Mouse (Mus musculus) forebrain, embryonic 15.5 days (tissue): ENCODE data around the gene Ppp1r1b. TPM values are rescaled to one million over a fixed set of nuclear protein-coding genes. Genes with fewer than 3 reads are reported as not detected.
A peak's percentile ranks its signal among the peaks of the same experiment; 100 is the strongest.

Experiments used
- ATAC-seq: fragments of 200-750 bp; cut with Nextera tagmentation; replicated peaks from 2 replicates; pipeline ENCODE4 v1.8.0; 2017; ENCODE audit warnings: mild to moderate bottlenecking, moderate TSS enrichment, moderate library complexity
- H3K27ac ChIP-seq: fragments of 300-500 bp; sonication (generic); replicated peaks from 2 replicates; pipeline ENCODE4 v1.5.1; 2015; ENCODE audit warnings: mild to moderate bottlenecking, inconsistent platforms
- H3K27me3 ChIP-seq: fragments of 300-500 bp; sonication (generic); 2 replicates; pipeline ENCODE4 v1.6.1; 2015; ENCODE audit warnings: inconsistent platforms
- H3K36me3 ChIP-seq: fragments of 300-500 bp; sonication (generic); 2 replicates; pipeline ENCODE4 v1.6.1; 2015; ENCODE audit warnings: mild to moderate bottlenecking, inconsistent platforms
- H3K4me1 ChIP-seq: fragments of 300-500 bp; sonication (generic); 2 replicates; pipeline ENCODE4 v1.6.1; 2015; ENCODE audit warnings: inconsistent platforms
- H3K4me2 ChIP-seq: fragments of 300-500 bp; sonication (generic); replicated peaks from 2 replicates; pipeline ENCODE4 v1.6.1; 2015; ENCODE audit warnings: mild to moderate bottlenecking, inconsistent platforms
- H3K4me3 ChIP-seq: fragments of 300-500 bp; sonication (generic); 2 replicates; pipeline ENCODE4 v1.5.1; 2015; ENCODE audit warnings: mild to moderate bottlenecking, inconsistent platforms
- H3K9ac ChIP-seq: fragments of 300-500 bp; sonication (generic); replicated peaks from 2 replicates; pipeline ENCODE4 v1.6.1; 2015; ENCODE audit warnings: mild to moderate bottlenecking, inconsistent platforms
- H3K9me3 ChIP-seq: fragments of 300-500 bp; sonication (generic); 2 replicates; pipeline ENCODE4 v1.6.1; 2016; ENCODE audit warnings: inconsistent platforms
- WGBS: fragments of 180-500 bp; shearing (Covaris S2); methylation state at CpG from one replicate; pipeline ENCODE4 v1.1.7; 2015; ENCODE audit warnings: mixed read lengths; 5-methylcytosine and 5-hydroxymethylcytosine counted together
- polyA plus RNA-seq: library from polyadenylated mRNA; unstranded; fragments of >200 nt; fragmentation: Nextera tagmentation; extraction: Ambion mirVana; gene quantifications from 2 replicates; pipeline ENCODE4 v1.2.1, GENCODE M21; 2015

Gene Ppp1r1b
- polyA plus RNA-seq, result 49.6 and 60.4 TPM in 2 replicates

GRCm38 (mm10) chr11:98348083-98348961 lies at the start of gene Ppp1r1b:
Gene Ppp1r1b (plus strand): TSS chr11:98348404.
- Histone ChIP-seq H3K9me3 (no peaks in the 10 kb centered on the region), H3K27ac (no peak within 1 kb of the TSS), H3K4me2 (peak within 1 kb of the TSS; percentile 91), H3K4me3 (peak within 1 kb of the TSS; percentile 54), H3K4me1 (peaks cover 30% of the 10 kb centered on the region), H3K36me3 (no peaks in the 10 kb centered on the region), H3K9ac (peak within 1 kb of the TSS; percentile 58), H3K27me3 (peaks cover 59% of the 10 kb centered on the region)
- under 1% methylated on average over 54 of the region's 55 CpGs for WGBS
- ATAC-seq, result peak; percentile 78

GRCm38 (mm10) chr11:98298484-98299205 lies 49.6 kb upstream of the Ppp1r1b start:
- H3K9ac ChIP-seq, result no peak overlapping the region
- no peaks in the 10 kb centered on the region for H3K9me3 ChIP-seq
- no peaks in the 10 kb centered on the region for H3K27me3 ChIP-seq
- H3K27ac ChIP-seq, result no peak overlapping the region
- peaks cover 52% of the 10 kb centered on the region for H3K4me1 ChIP-seq
- no peaks in the 10 kb centered on the region for H3K36me3 ChIP-seq
- no peak for ATAC-seq
- no peak overlapping the region for H3K4me2 ChIP-seq
- under 1% methylated on average over 10 of the region's 10 CpGs for WGBS
- no peak overlapping the region for H3K4me3 ChIP-seq

GRCm38 (mm10) chr11:98313790-98314323 lies 34.3 kb upstream of the Ppp1r1b start:
- peak overlapping the region; percentile 38 for H3K4me2 ChIP-seq
- no peaks in the 10 kb centered on the region for H3K36me3 ChIP-seq
- H3K27ac ChIP-seq, result peak overlapping the region; percentile 77
- under 1% methylated on average over 26 of the region's 26 CpGs for WGBS
- peak overlapping the region; percentile 15 for H3K4me3 ChIP-seq
- ATAC-seq, result peak; percentile 76
- peak overlapping the region; percentile 33 for H3K9ac ChIP-seq
- H3K27me3 ChIP-seq, result peaks cover 43% of the 10 kb centered on the region; the same call in 1 of the 2 replicates
- no peaks in the 10 kb centered on the region for H3K9me3 ChIP-seq
- peaks cover 38% of the 10 kb centered on the region for H3K4me1 ChIP-seq

GRCm38 (mm10) chr11:98317479-98317878 lies 30.7 kb upstream of the Ppp1r1b start:
- 2% methylated on average over 7 of the region's 7 CpGs for WGBS
- H3K4me1 ChIP-seq, result peaks cover 72% of the 10 kb centered on the region

GRCm38 (mm10) chr11:98318421-98319116 lies 29.6 kb upstream of the Ppp1r1b start:
- ATAC-seq, result peak; percentile 21; the same call in 1 of the 2 replicates
- Histone ChIP-seq H3K4me3 (peak overlapping the region; percentile 13), H3K27ac (peak overlapping the region; percentile 97), H3K36me3 (no peaks in the 10 kb centered on the region), H3K27me3 (peaks cover 68% of the 10 kb centered on the region), H3K4me2 (peak overlapping the region; percentile 44), H3K4me1 (peaks cover 81% of the 10 kb centered on the region), H3K9me3 (no peaks in the 10 kb centered on the region), H3K9ac (0 out of 2 replicates have a peak overlapping the region, but pooled peaks have one; percentile 14)
- WGBS, result 1% methylated on average over 14 of the region's 14 CpGs

More at GRCm38 (mm10) chr11:98317479-98317878, 30.7 kb upstream of the Ppp1r1b start:
- 0 out of 2 replicates have a peak overlapping the region, but pooled peaks have one; percentile 1 for H3K4me3 ChIP-seq
- peak overlapping the region; percentile 44 for H3K4me2 ChIP-seq
- H3K36me3 ChIP-seq, result no peaks in the 10 kb centered on the region
- 0 out of 2 replicates have a peak overlapping the region, but pooled peaks have one; percentile 4 for H3K9ac ChIP-seq
- no peak for ATAC-seq
- H3K27ac ChIP-seq, result peak overlapping the region; percentile 97
- H3K9me3 ChIP-seq, result no peaks in the 10 kb centered on the region
- H3K27me3 ChIP-seq, result peaks cover 65% of the 10 kb centered on the region

GRCm38 (mm10) chr11:98319120-98319519 lies 29.1 kb upstream of the Ppp1r1b start:
- Histone ChIP-seq H3K9me3 (no peaks in the 10 kb centered on the region), H3K4me1 (peaks cover 81% of the 10 kb centered on the region), H3K4me3 (peak overlapping the region; percentile 13; the same call in 1 of the 2 replicates), H3K27me3 (peaks cover 74% of the 10 kb centered on the region), H3K27ac (peak overlapping the region; percentile 97), H3K36me3 (no peaks in the 10 kb centered on the region), H3K4me2 (peak overlapping the region; percentile 44), H3K9ac (no peak overlapping the region)
- ATAC-seq, result peak; percentile 59
- WGBS, result 0% methylated on average over 15 of the region's 15 CpGs

GRCm38 (mm10) chr11:98319544-98319943 lies 28.7 kb upstream of the Ppp1r1b start:
- ATAC-seq, result no peak
- Histone ChIP-seq H3K4me2 (peak overlapping the region; percentile 44), H3K27me3 (peaks cover 72% of the 10 kb centered on the region), H3K36me3 (no peaks in the 10 kb centered on the region), H3K4me1 (peaks cover 79% of the 10 kb centered on the region), H3K4me3 (0 out of 2 replicates have a peak overlapping the region, but pooled peaks have one; percentile 13), H3K27ac (peak overlapping the region; percentile 97), H3K9ac (no peak overlapping the region), H3K9me3 (no peaks in the 10 kb centered on the region)
- WGBS, result 9% methylated on average over 4 of the region's 4 CpGs

GRCm38 (mm10) chr11:98319944-98320343 lies 28.3 kb upstream of the Ppp1r1b start:
- Histone ChIP-seq H3K4me3 (no peak overlapping the region), H3K9ac (peak overlapping the region; percentile 33; the same call in 1 of the 2 replicates), H3K9me3 (no peaks in the 10 kb centered on the region), H3K27me3 (peaks cover 73% of the 10 kb centered on the region), H3K4me2 (peak overlapping the region; percentile 44), H3K4me1 (peaks cover 79% of the 10 kb centered on the region), H3K27ac (peak overlapping the region; percentile 97), H3K36me3 (no peaks in the 10 kb centered on the region)
- 6% methylated on average over 2 of the region's 2 CpGs for WGBS
- no peak for ATAC-seq

GRCm38 (mm10) chr11:98320381-98320780 lies 27.8 kb upstream of the Ppp1r1b start:
- Histone ChIP-seq H3K9ac (peak overlapping the region; percentile 33), H3K4me1 (peaks cover 79% of the 10 kb centered on the region), H3K36me3 (no peaks in the 10 kb centered on the region), H3K9me3 (no peaks in the 10 kb centered on the region), H3K4me2 (peak overlapping the region; percentile 44), H3K27ac (peak overlapping the region; percentile 97), H3K4me3 (peak overlapping the region; percentile 23), H3K27me3 (peaks cover 74% of the 10 kb centered on the region)
- ATAC-seq, result peak; percentile 65
- WGBS, result 3% methylated on average over 12 of the region's 12 CpGs

- Histone ChIP-seq H3K27me3 (peaks cover 74% of the 10 kb centered on the region), H3K9ac (peak overlapping the region; percentile 33), H3K9me3 (no peaks in the 10 kb centered on the region), H3K27ac (peak overlapping the region; percentile 97), H3K36me3 (no peaks in the 10 kb centered on the region), H3K4me2 (peak overlapping the region; percentile 44), H3K4me3 (peak overlapping the region; percentile 23), H3K4me1 (peaks cover 79% of the 10 kb centered on the region)
- WGBS, result under 1% methylated on average over 30 of the region's 30 CpGs
- ATAC-seq, result no peak; the same call in 1 of the 2 replicates
Measured at GRCm38 (mm10) chr11:98320806-98321676, 27.2 kb upstream of the Ppp1r1b start.
